Mouse (Mus musculus): ENCODE data around the gene H2-Ab1. TPM values are rescaled to one million over a fixed set of nuclear protein-coding genes. Genes with fewer than 3 reads are reported as not detected.

The H2-Ab1 gene
- polyA plus RNA-seq, 1 experiment from 2014 or later, result 1.7 TPM

- Histone ChIP-seq H3K9me3 (ENCODE audit: control insufficient read depth, low read length) (no peaks in the 10 kb centered on the region), H3K27ac (ENCODE audit: low read depth, low read length) (no peak overlapping the region), H3K36me3 (ENCODE audit: control insufficient read depth, insufficient read depth, low read length) (no peaks in the 10 kb centered on the region), H3K27me3 (ENCODE audit: control insufficient read depth, insufficient read depth, low read length) (no peaks in the 10 kb centered on the region), H3K4me1 (ENCODE audit: control insufficient read depth, insufficient read depth, low read length) (no peaks in the 10 kb centered on the region), H3K9ac (replicated peaks; ENCODE audit: low read depth, low read length) (no peak overlapping the region), H3K4me3 (ENCODE audit: low read depth, low read length) (no peak overlapping the region), H3K4me2 (ENCODE audit: low read depth, low read length) (no peak overlapping the region)
- no peak for ATAC-seq (ENCODE audit: low read depth)
- 78% methylated on average over 1 of the region's 1 CpGs for WGBS
These were observed 24.3 kb downstream of the H2-Ab1 start for GRCm38 (mm10) chr17:34281836-34282235.

- 79% methylated on average over 4 of the region's 4 CpGs for WGBS
- ATAC-seq (ENCODE audit: low read depth), result no peak
- H3K4me2 ChIP-seq (ENCODE audit: low read depth, low read length), result no peak overlapping the region
These were observed 27.9 kb downstream of the H2-Ab1 start for GRCm38 (mm10) chr17:34285371-34285770.

GRCm38 (mm10) chr17:34285848-34286247, 28.4 kb downstream of the H2-Ab1 start:
- Histone ChIP-seq H3K27me3 (ENCODE audit: control insufficient read depth, insufficient read depth, low read length) (no peaks in the 10 kb centered on the region), H3K9me3 (ENCODE audit: control insufficient read depth, low read length) (no peaks in the 10 kb centered on the region), H3K4me3 (ENCODE audit: low read depth, low read length) (no peak overlapping the region), H3K36me3 (ENCODE audit: control insufficient read depth, insufficient read depth, low read length) (no peaks in the 10 kb centered on the region), H3K4me1 (ENCODE audit: control insufficient read depth, insufficient read depth, low read length) (no peaks in the 10 kb centered on the region), H3K9ac (replicated peaks; ENCODE audit: low read depth, low read length) (no peak overlapping the region), H3K27ac (ENCODE audit: low read depth, low read length) (no peak overlapping the region), H3K4me2 (ENCODE audit: low read depth, low read length) (no peak overlapping the region)
- WGBS, result 47% methylated on average over 4 of the region's 4 CpGs
- ATAC-seq (ENCODE audit: low read depth), result no peak

More at GRCm38 (mm10) chr17:34285371-34285770, 27.9 kb downstream of the H2-Ab1 start:
- H3K36me3 ChIP-seq (ENCODE audit: control insufficient read depth, insufficient read depth, low read length), result no peaks in the 10 kb centered on the region
- no peaks in the 10 kb centered on the region for H3K9me3 ChIP-seq (ENCODE audit: control insufficient read depth, low read length)
- no peak overlapping the region for H3K27ac ChIP-seq (ENCODE audit: low read depth, low read length)
- H3K27me3 ChIP-seq (ENCODE audit: control insufficient read depth, insufficient read depth, low read length), result no peaks in the 10 kb centered on the region
- H3K9ac ChIP-seq (replicated peaks; ENCODE audit: low read depth, low read length), result no peak overlapping the region
- no peaks in the 10 kb centered on the region for H3K4me1 ChIP-seq (ENCODE audit: control insufficient read depth, insufficient read depth, low read length)
- no peak overlapping the region for H3K4me3 ChIP-seq (ENCODE audit: low read depth, low read length)

- no peaks in the 10 kb centered on the region for H3K4me1 ChIP-seq (ENCODE audit: control insufficient read depth, insufficient read depth, low read length)
- no peak overlapping the region for H3K4me3 ChIP-seq (ENCODE audit: low read depth, low read length)
- no peaks in the 10 kb centered on the region for H3K9me3 ChIP-seq (ENCODE audit: control insufficient read depth, low read length)
- H3K4me2 ChIP-seq (ENCODE audit: low read depth, low read length), result no peak overlapping the region
- H3K27me3 ChIP-seq (ENCODE audit: control insufficient read depth, insufficient read depth, low read length), result no peaks in the 10 kb centered on the region
- H3K27ac ChIP-seq (ENCODE audit: low read depth, low read length), result no peak overlapping the region
- H3K36me3 ChIP-seq (ENCODE audit: control insufficient read depth, insufficient read depth, low read length), result no peaks in the 10 kb centered on the region
- H3K9ac ChIP-seq (replicated peaks; ENCODE audit: low read depth, low read length), result no peak overlapping the region
- WGBS, result 78% methylated on average over 5 of the region's 5 CpGs
- ATAC-seq (ENCODE audit: low read depth), result no peak
These were observed 29.0 kb downstream of the H2-Ab1 start for GRCm38 (mm10) chr17:34286501-34286900.

GRCm38 (mm10) chr17:34286999-34287398, 29.5 kb downstream of the H2-Ab1 start:
- no peaks in the 10 kb centered on the region for H3K4me1 ChIP-seq (ENCODE audit: control insufficient read depth, insufficient read depth, low read length)
- 70% methylated on average over 6 of the region's 6 CpGs for WGBS
- no peaks in the 10 kb centered on the region for H3K9me3 ChIP-seq (ENCODE audit: control insufficient read depth, low read length)
- ATAC-seq (ENCODE audit: low read depth), result no peak
- no peaks in the 10 kb centered on the region for H3K27me3 ChIP-seq (ENCODE audit: control insufficient read depth, insufficient read depth, low read length)
- no peak overlapping the region for H3K27ac ChIP-seq (ENCODE audit: low read depth, low read length)
- no peak overlapping the region for H3K4me2 ChIP-seq (ENCODE audit: low read depth, low read length)
- H3K36me3 ChIP-seq (ENCODE audit: control insufficient read depth, insufficient read depth, low read length), result no peaks in the 10 kb centered on the region
- no peak overlapping the region for H3K4me3 ChIP-seq (ENCODE audit: low read depth, low read length)
- no peak overlapping the region for H3K9ac ChIP-seq (replicated peaks; ENCODE audit: low read depth, low read length)

GRCm38 (mm10) chr17:34287648-34288047, 30.2 kb downstream of the H2-Ab1 start, which contains the start of gene H2-Aa:
Gene H2-Aa, minus strand, starts transcription at chr17:34287823.
- ATAC-seq (ENCODE audit: low read depth), result no peak
- Histone ChIP-seq H3K27me3 (ENCODE audit: control insufficient read depth, insufficient read depth, low read length) (no peaks in the 10 kb centered on the region), H3K4me3 (ENCODE audit: low read depth, low read length) (no peak within 1 kb of the TSS), H3K36me3 (ENCODE audit: control insufficient read depth, insufficient read depth, low read length) (no peaks in the 10 kb centered on the region), H3K4me2 (ENCODE audit: low read depth, low read length) (no peak within 1 kb of the TSS), H3K27ac (ENCODE audit: low read depth, low read length) (no peak within 1 kb of the TSS), H3K4me1 (ENCODE audit: control insufficient read depth, insufficient read depth, low read length) (no peaks in the 10 kb centered on the region), H3K9me3 (ENCODE audit: control insufficient read depth, low read length) (no peaks in the 10 kb centered on the region), H3K9ac (replicated peaks; ENCODE audit: low read depth, low read length) (no peak within 1 kb of the TSS)
- WGBS, result 18% methylated on average over 8 of the region's 8 CpGs

GRCm38 (mm10) chr17:34288131-34288530, 30.6 kb downstream of the H2-Ab1 start:
- Histone ChIP-seq H3K36me3 (ENCODE audit: control insufficient read depth, insufficient read depth, low read length) (no peaks in the 10 kb centered on the region), H3K27ac (ENCODE audit: low read depth, low read length) (no peak overlapping the region), H3K4me1 (ENCODE audit: control insufficient read depth, insufficient read depth, low read length) (no peaks in the 10 kb centered on the region), H3K4me2 (ENCODE audit: low read depth, low read length) (no peak overlapping the region), H3K9ac (replicated peaks; ENCODE audit: low read depth, low read length) (no peak overlapping the region), H3K27me3 (ENCODE audit: control insufficient read depth, insufficient read depth, low read length) (no peaks in the 10 kb centered on the region), H3K9me3 (ENCODE audit: control insufficient read depth, low read length) (no peaks in the 10 kb centered on the region), H3K4me3 (ENCODE audit: low read depth, low read length) (no peak overlapping the region)
- WGBS, result 77% methylated on average over 3 of the region's 3 CpGs
- ATAC-seq (ENCODE audit: low read depth), result no peak

- no peak overlapping the region for H3K27ac ChIP-seq (ENCODE audit: low read depth, low read length)
- H3K9me3 ChIP-seq (ENCODE audit: control insufficient read depth, low read length), result no peaks in the 10 kb centered on the region
- no peak overlapping the region for H3K4me3 ChIP-seq (ENCODE audit: low read depth, low read length)
- ATAC-seq (ENCODE audit: low read depth), result peak; percentile 95
- no peak overlapping the region for H3K9ac ChIP-seq (replicated peaks; ENCODE audit: low read depth, low read length)
- 0 out of 2 replicates have a peak overlapping the region, but pooled peaks have one; percentile 14 for H3K4me2 ChIP-seq (ENCODE audit: low read depth, low read length)
- no peaks in the 10 kb centered on the region for H3K36me3 ChIP-seq (ENCODE audit: control insufficient read depth, insufficient read depth, low read length)
- H3K4me1 ChIP-seq (ENCODE audit: control insufficient read depth, insufficient read depth, low read length), result no peaks in the 10 kb centered on the region
- no peaks in the 10 kb centered on the region for H3K27me3 ChIP-seq (ENCODE audit: control insufficient read depth, insufficient read depth, low read length)
- WGBS, result 13% methylated on average over 8 of the region's 8 CpGs
These were observed 34.1 kb downstream of the H2-Ab1 start for GRCm38 (mm10) chr17:34291609-34292008.

- Histone ChIP-seq H3K9ac (replicated peaks; ENCODE audit: low read depth, low read length) (no peak overlapping the region), H3K4me2 (ENCODE audit: low read depth, low read length) (no peak overlapping the region), H3K4me3 (ENCODE audit: low read depth, low read length) (no peak overlapping the region), H3K36me3 (ENCODE audit: control insufficient read depth, insufficient read depth, low read length) (no peaks in the 10 kb centered on the region), H3K4me1 (ENCODE audit: control insufficient read depth, insufficient read depth, low read length) (no peaks in the 10 kb centered on the region), H3K9me3 (ENCODE audit: control insufficient read depth, low read length) (no peaks in the 10 kb centered on the region), H3K27me3 (ENCODE audit: control insufficient read depth, insufficient read depth, low read length) (no peaks in the 10 kb centered on the region), H3K27ac (ENCODE audit: low read depth, low read length) (no peak overlapping the region)
- ATAC-seq (ENCODE audit: low read depth), result no peak
- 92% methylated on average over 4 of the region's 4 CpGs for WGBS
These were observed 35.1 kb downstream of the H2-Ab1 start for GRCm38 (mm10) chr17:34292570-34292969.
